Mouse (Mus musculus) gastrocnemius, postnatal 14 days (tissue): ENCODE measurements around the gene Oat. TPM values are rescaled to one million over a fixed set of nuclear protein-coding genes. Genes with fewer than 3 reads are reported as not detected.

Source experiments
- DNase-seq: peaks from one replicate; pipeline ENCODE4 v3.0.0; 2021; ENCODE audit warnings: mixed read lengths
- intact Hi-C: fragments of 180-260 bp; cut with DNase I; formaldehyde crosslinking; loops from one replicate; pipeline ENCODE4 v1.15.1; 2025; ENCODE audit warnings: low total_unique reads
- long read RNA-seq, 2 experiments: library from polyadenylated mRNA; stranded (forward); transcript quantifications; one replicate each; pipeline ENCODE4 v2.0.0; 2021
- total RNA-seq, 2 experiments: library from RNA; stranded (reverse); gene quantifications; 2 replicates each; pipeline ENCODE4 v1.2.3; 2021

The Oat gene
- total RNA-seq = 100 to 1,000 TPM; 120 to 142 TPM
- long read RNA-seq, experiment 1, transcript Oat-201 (10 exons, 2,152 nt) = major isoform, 123 of 129 reads
- long read RNA-seq, experiment 1, partial matches to known transcripts = 5 of 129 reads
- long read RNA-seq, experiment 1, other reads (novel, unspliced or antisense) = 1 of 129 reads
- long read RNA-seq, experiment 2, transcript Oat-201 (10 exons, 2,152 nt) = major isoform, 154 of 167 reads
- long read RNA-seq, experiment 2, partial matches to known transcripts = 12 of 167 reads
- long read RNA-seq, experiment 2, other reads (novel, unspliced or antisense) = 1 of 167 reads

- intact Hi-C loops = no loop called here
- peak; percentile 96 for DNase-seq
Observed at GRCm38 (mm10) chr7:132576116-132576650, at the start of gene Oat. Gene Oat, minus strand, starts transcription at chr7:132576398.

- intact Hi-C loops = no loop called here
- no peak for DNase-seq
Observed at GRCm38 (mm10) chr7:132624161-132624560, 48.0 kb upstream of the Oat start.

DNA sequence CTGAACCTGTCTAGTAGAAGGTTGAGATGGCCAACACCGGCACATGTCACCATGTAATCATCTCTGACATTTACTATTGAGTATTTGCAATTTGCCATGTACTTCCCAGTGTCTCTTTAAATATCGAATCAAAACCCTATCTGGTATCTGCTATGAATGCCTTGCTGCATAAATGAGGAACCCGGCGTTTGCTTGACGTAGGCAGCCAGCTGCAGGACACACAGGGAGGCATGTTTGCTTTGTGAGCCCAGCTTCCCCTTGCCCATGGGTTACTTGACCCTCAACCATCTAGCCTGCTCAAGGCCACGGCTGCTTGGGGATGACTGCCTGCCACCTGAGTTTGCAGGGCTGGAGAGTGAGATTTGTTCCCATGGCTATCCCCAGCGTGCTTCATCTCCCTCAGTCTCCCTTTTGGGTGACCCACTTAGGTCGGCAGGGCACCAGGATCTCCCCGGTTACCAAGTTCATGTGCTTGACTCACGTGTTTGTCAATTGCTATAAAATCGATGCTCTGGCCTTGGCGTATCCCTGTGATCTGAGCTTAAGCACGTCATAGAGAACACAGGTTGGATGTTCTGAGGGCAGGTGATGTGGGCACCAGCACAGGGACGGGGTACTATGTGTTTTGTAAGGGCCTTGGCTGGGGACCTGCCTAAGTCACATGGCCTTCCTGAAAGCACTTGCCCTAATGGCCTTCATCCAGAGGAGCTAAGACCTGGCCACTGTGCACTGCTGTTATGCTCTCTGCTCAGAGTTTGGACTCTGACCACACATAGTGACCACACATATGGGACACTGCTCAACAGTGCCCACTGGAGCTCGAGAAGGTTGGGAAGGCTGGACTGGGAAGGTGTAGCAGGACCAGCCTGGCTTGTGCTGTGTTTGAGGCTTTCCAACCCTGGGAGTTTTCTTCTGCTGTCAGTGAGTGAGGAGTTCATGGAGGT, 44.0 kb upstream of the Oat start:
- intact Hi-C loops = no loop called here
- no peak for DNase-seq

DNA sequence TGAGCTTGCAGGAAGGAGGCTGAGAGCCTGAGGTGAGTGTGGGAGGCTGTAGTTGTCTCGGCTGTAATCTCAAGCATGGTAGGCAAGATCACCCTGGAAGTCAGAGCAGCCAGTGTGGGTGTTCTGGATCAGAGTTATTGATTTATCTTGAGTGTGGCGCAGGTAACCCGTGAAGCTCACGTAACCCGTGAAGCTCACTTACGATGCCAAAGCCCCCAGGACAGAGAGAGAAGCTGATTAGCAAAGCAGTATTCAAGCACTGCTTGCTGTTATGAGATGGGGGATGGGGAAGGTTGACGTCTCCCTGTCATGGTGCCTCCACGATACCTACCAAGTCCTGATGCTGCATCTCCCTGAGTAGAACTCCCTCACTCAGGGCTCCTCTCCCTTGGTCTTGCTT, 43.4 kb upstream of the Oat start:
- intact Hi-C loops = no loop called here
- no peak for DNase-seq

GRCm38 (mm10) chr7:132617021-132617564, 40.9 kb upstream of the Oat start:
- DNase-seq = no peak
- intact Hi-C loops = no loop called here

DNA sequence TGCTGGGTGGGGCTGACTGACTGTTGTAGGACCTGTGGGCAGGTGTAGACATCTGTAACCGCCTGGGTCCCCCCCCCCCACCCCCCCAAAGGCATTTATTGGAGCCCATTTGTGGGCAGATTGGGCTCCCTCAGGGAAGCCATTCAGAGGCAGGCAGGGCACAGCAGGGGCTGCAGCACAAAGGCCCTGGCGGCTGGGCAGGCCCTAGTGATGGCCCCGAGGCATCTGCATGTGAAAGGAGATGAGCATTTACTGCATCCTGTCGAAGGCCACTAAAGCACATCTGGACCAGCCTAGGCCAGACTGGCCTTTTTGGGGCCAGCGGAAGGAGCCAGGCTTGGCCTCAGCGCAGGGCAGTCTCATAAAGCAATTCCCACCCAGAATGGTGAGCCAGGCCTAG, 40.2 kb upstream of the Oat start:
- intact Hi-C loops = no loop called here
- no peak for DNase-seq

GRCm38 (mm10) chr7:132615346-132615745, 39.1 kb upstream of the Oat start:
- intact Hi-C loops = no loop called here
- no peak for DNase-seq

GRCm38 (mm10) chr7:132611530-132611929, 35.3 kb upstream of the Oat start:
- intact Hi-C loops = no loop called here
- DNase-seq = no peak

GRCm38 (mm10) chr7:132610468-132611318, 34.5 kb upstream of the Oat start, which contains the start of gene Lhpp:
Gene Lhpp, plus strand, starts transcription at chr7:132610638.
- intact Hi-C loops = no loop called here
- DNase-seq = peak; percentile 81

GRCm38 (mm10) chr7:132608316-132609020, 32.3 kb upstream of the Oat start:
- DNase-seq = no peak
- intact Hi-C loops = no loop called here

GRCm38 (mm10) chr7:132605689-132606088, 29.5 kb upstream of the Oat start:
- intact Hi-C loops = no loop called here

GRCm38 (mm10) chr7:132604720-132605119, 28.5 kb upstream of the Oat start:
- DNase-seq = no peak
- intact Hi-C loops = no loop called here

More at GRCm38 (mm10) chr7:132605689-132606088, 29.5 kb upstream of the Oat start:
- no peak for DNase-seq

- no peak for DNase-seq
- intact Hi-C loops = no loop called here
Observed at GRCm38 (mm10) chr7:132600926-132601325, 24.7 kb upstream of the Oat start.

- intact Hi-C loops = no loop called here
- DNase-seq = no peak
Observed at GRCm38 (mm10) chr7:132600026-132600425, 23.8 kb upstream of the Oat start.

DNA sequence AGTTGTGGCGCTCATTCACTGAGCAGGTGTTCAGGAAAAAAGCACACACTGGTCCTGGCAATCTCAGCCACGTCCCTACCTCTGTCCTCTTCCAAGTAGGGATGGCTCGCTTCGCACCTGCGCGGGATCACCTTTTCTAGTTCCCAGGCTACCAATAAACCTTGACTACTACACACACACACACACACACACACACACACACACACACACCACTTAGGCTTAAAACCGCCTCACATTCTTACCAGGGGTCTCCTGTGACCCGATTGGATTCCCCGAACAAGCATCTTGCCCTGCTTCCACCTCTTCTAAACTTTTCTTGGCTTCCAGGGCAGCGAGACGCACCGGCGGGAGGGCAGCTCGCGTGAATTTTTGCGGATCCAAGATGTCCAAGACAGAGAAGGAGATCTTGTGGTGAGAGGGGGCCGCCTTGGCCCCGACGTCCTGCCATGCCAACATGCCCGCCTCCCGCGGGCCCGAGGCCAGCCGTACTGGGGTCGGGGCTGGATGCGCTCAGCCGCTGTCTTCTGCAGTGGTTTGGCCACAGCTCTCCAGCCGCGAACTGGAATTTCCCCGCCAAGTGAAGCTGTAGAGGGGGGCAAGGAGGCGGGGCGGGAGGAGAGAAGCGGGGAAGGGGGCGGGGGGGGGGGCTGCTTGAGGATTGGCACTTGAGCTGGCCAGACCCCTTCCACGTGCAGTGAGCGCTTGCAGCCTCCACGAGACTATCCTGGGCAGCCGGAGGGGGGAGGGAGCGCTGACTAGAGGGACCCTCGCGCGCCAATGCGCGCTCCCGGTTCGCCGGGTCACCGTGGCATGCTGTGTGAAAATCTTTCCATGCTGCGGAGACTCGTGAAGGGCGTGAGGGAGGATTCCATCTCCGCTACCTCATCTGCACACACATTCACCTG, 23.1 kb upstream of the Oat start, which contains the start of gene Nkx1-2:
Nkx1-2 (minus strand) TSS at position 567 of the 905 bp plus-strand sequence.
- no peak for DNase-seq
- intact Hi-C loops = no loop called here

- intact Hi-C loops = no loop called here
- peak; percentile 25 for DNase-seq
Observed at GRCm38 (mm10) chr7:132597251-132598041, 21.2 kb upstream of the Oat start.
